Mouse (Mus musculus) lung, adult 2 months (tissue): ENCODE results near the gene Orai3.

ENCODE experiments used
- CTCF ChIP-seq: fragments of 200-500 bp; IDR thresholded peaks from 2 replicates; pipeline ENCODE4 v1.5.1; 2011; ENCODE audit warnings: mild to moderate bottlenecking, low read length, control low read depth; ENCODE audit not compliant: insufficient read depth
- POLR2A ChIP-seq: fragments of 200-500 bp; IDR thresholded peaks from 2 replicates; pipeline ENCODE4 v1.6.1; 2011; ENCODE audit warnings: low read depth, mild to moderate bottlenecking, control low read depth, low read length, borderline replicate concordance; ENCODE audit errors: extremely low read depth

DNA sequence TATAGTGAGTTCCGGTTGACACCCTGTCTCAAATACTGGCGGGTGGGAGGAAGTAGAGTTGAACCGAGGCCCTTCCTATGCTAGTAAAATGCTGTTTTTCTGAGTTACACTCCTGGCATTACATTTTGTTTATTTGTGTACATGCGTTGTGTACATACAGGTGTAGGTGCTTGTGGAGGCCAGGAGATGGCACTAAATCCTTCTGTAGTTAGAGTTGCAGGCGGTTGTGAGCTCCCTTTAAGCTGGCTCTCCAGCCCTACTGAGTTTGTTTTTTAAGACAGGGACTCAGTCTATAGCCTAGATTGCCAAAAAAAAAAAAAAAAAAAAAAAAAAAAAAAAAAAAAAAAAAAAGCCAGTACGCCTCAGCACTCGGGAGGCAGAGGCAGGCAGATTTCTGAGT is 41.7 kb upstream of the Orai3 start:
- TF ChIP-seq CTCF (no peak), POLR2A (no peak)
